16 mouse cellular contexts compared by ENCODE assay signal in genomic region chr13:8677174-8677573, GRCm38 (mm10).
"Had no signal": no experiment of that assay in that cellular context is flagged by ENCODE, and none has a peak within 500 bp of the region (broad histone marks: within the 10 kb centered on the region; RNA-seq: fewer than 3 reads in every experiment).

No protein-coding gene starts in this region.

- ATAC-seq: hindbrain, postnatal 0 days; intestine, embryonic 16.5 days; liver, embryonic 12.5 days had no signal

- DNase-seq: gastrocnemius, postnatal 14 days; gastrocnemius, postnatal 36 days; heart, adult 18-20 months; heart, postnatal 10 days; heart, postnatal 4 days; kidney, adult 18-20 months; kidney, adult 8-10 months; kidney, postnatal 10 days; kidney, postnatal 25 days; kidney, postnatal 4 days; layer of hippocampus, adult 9-11 months; layer of hippocampus, postnatal 36 days; left cerebral cortex, postnatal 4 days had no signal
